Mouse (Mus musculus): ENCODE data around the gene Miip. TPM values are rescaled to one million over a fixed set of nuclear protein-coding genes. Genes with fewer than 3 reads are reported as not detected.

Gene Miip
- total RNA-seq, 1 experiment, result 6.3 TPM

DNA sequence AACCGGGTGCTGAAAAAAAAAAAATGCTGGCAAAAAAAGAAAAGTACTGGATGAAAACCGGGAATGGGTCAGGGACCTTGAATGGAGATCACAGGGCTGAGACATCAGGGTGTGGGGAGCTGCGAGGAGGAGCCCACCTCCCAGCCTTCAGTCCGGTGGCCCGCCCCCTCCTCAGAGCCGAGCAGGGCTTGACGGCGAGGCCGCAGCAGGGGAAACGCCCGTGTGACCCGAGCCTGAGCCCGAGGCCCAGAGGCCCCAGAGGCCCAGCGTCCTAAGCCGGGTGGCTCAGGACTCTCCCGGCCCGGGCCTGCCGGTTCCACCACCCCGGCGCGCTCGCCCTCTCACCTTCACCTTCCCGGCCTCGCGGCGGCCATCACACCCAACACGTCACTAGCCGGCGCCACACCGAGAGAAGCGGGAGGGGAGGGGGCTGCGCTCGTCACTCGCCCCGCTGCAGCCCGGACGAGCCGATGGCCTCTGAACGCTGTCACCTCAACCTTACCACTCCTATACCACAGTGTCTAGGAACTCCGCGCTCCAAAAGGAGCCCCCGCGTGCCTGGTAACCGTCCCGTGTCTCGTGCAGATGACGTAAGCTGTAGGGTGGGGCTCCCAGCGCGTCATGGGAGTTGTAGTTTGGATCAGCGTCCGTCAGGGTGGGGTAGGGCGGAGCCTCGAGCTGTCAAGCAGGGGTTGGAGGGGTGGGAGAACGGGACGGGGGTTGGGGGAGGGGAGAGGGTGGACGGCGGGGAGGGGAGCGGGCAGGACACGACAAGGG is 35.9 kb upstream of the Miip start, which contains the start of gene Mfn2:
Gene Mfn2, minus strand, starts transcription at position 392 of the 777 bp plus-strand sequence.
- no peaks in the 10 kb centered on the region for H3K36me3 ChIP-seq (ENCODE audit: control insufficient read depth, insufficient read depth, low read length, poor library complexity, severe bottlenecking)
- no peaks in the 10 kb centered on the region for H3K9me3 ChIP-seq (ENCODE audit: control insufficient read depth, insufficient read depth, low read depth, low read length)
- in situ Hi-C loops (cut with MboI; ENCODE audit: low sequenced_read_pairs in 2 of 2, unreplicated experiment in 2 of 2), result no loop called here
- peak within 1 kb of the TSS; percentile 93; the same call in 1 of the 2 replicates for H3K27ac ChIP-seq (ENCODE audit: insufficient read depth, low read depth, low read length, poor library complexity, severe bottlenecking)
- peaks cover 0 to 1% of the 10 kb centered on the region in 2 experiments; a peak in 1 of 4 replicates for H3K4me1 ChIP-seq (ENCODE audit: control insufficient read depth in 2 of 2, insufficient read depth in 2 of 2, low read length in 2 of 2, poor library complexity in 1 of 2)
- H3K9ac ChIP-seq (ENCODE audit: insufficient read depth, low read depth, low read length, poor library complexity, severe bottlenecking), result peak within 1 kb of the TSS; percentile 99
- TF ChIP-seq MAFK (IDR thresholded peaks at IDR 0.05; ENCODE audit: insufficient read depth, low read depth, low read length), result no peak
- TF ChIP-seq HCFC1 (IDR thresholded peaks at IDR 0.05; ENCODE audit: borderline replicate concordance, insufficient read depth, low read length), result peak; percentile 95
- DNase-seq (ENCODE audit: low read depth, low spot score), result peak; percentile 78
- peak within 1 kb of the TSS; percentile 91 to 99 for H3K4me3 ChIP-seq (ENCODE audit: insufficient read depth in 1 of 2, low read depth in 1 of 2, low read length in 2 of 2, poor library complexity in 1 of 2, severe bottlenecking in 1 of 2)

DNA sequence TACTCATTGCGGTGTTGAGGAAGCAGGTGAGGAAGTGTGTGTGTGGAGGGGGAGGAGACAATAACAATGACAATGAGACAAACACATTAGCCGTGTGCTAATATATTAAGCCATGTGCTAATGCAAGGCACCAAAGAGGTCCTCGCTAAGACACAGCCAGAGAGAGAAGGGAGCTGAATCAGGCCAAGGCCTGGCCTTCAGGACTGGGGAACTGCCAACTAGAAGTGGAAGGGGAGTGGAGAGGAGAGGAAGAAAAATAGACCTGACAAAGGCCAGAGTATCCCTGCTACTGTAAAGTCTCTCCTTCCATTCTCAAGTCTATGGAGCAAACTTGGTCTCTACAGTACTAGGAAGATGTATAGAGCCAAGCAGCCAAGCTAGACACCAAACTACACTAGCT is 35.0 kb upstream of the Miip start:
- Histone ChIP-seq H3K9ac (ENCODE audit: insufficient read depth, low read depth, low read length, poor library complexity, severe bottlenecking) (no peak overlapping the region; the same call in 1 of the 2 replicates), H3K9me3 (ENCODE audit: control insufficient read depth, insufficient read depth, low read depth, low read length) (no peaks in the 10 kb centered on the region), H3K4me3 (ENCODE audit: insufficient read depth in 1 of 2, low read depth in 1 of 2, low read length in 2 of 2, poor library complexity in 1 of 2, severe bottlenecking in 1 of 2) (peak overlapping the region; percentile 91 to 99), H3K36me3 (ENCODE audit: control insufficient read depth, insufficient read depth, low read length, poor library complexity, severe bottlenecking) (peaks cover under 1% of the 10 kb centered on the region; the same call in 1 of the 2 replicates), H3K4me1 (ENCODE audit: control insufficient read depth in 2 of 2, insufficient read depth in 2 of 2, low read length in 2 of 2, poor library complexity in 1 of 2) (peaks cover 0 to 1% of the 10 kb centered on the region in 2 experiments; a peak in 1 of 4 replicates), H3K27ac (ENCODE audit: insufficient read depth, low read depth, low read length, poor library complexity, severe bottlenecking) (no peak overlapping the region)
- TF ChIP-seq ZC3H11A (IDR thresholded peaks at IDR 0.05; ENCODE audit: borderline replicate concordance, low read depth, low read length), result no peak
- no peak for TF ChIP-seq CHD2 (IDR thresholded peaks at IDR 0.05; ENCODE audit: low read depth, low read length)
- TF ChIP-seq ZNF384 (IDR thresholded peaks at IDR 0.05; ENCODE audit: low read depth, low read length), result no peak
- no peak for TF ChIP-seq HCFC1 (IDR thresholded peaks at IDR 0.05; ENCODE audit: borderline replicate concordance, insufficient read depth, low read length)
- TF ChIP-seq MAFK (IDR thresholded peaks at IDR 0.05; ENCODE audit: insufficient read depth, low read depth, low read length), result no peak
- in situ Hi-C loops (cut with MboI; ENCODE audit: low sequenced_read_pairs in 2 of 2, unreplicated experiment in 2 of 2), result no loop called here
- no peak for DNase-seq (ENCODE audit: low read depth, low spot score)

- H3K36me3 ChIP-seq (ENCODE audit: control insufficient read depth, insufficient read depth, low read length, poor library complexity, severe bottlenecking), result peaks cover 6% of the 10 kb centered on the region; the same call in 1 of the 2 replicates
- no peak for DNase-seq (ENCODE audit: low read depth, low spot score)
These were observed 34.4 kb upstream of the Miip start for GRCm38 (mm10) chr4:147902906-147903500.

DNA sequence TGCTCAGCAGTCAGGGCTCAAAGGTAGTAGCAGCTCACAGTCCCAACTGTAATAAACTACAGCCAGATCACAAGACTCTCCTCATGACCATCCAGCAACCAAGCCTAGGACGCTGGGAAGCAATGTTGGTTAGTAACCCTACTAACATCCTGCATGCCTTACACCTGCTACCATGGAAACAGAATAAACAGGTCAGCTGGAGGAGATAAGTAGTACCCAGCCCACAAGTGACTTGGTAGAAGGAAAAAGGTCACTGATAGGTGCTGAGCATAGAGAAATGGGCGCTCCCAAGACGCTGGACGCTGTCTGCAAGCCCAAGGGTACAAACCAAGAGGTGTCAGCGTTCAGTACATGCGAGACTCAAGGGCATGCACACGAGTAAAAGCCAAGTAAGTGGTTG is 31.8 kb upstream of the Miip start:
- Histone ChIP-seq H3K27ac (ENCODE audit: insufficient read depth, low read depth, low read length, poor library complexity, severe bottlenecking) (no peak overlapping the region), H3K4me1 (ENCODE audit: control insufficient read depth in 2 of 2, insufficient read depth in 2 of 2, low read length in 2 of 2, poor library complexity in 1 of 2) (peaks cover 0 to 1% of the 10 kb centered on the region in 2 experiments; a peak in 1 of 4 replicates), H3K9me3 (ENCODE audit: control insufficient read depth, insufficient read depth, low read depth, low read length) (no peaks in the 10 kb centered on the region), H3K4me3 (ENCODE audit: insufficient read depth in 1 of 2, low read depth in 1 of 2, low read length in 2 of 2, poor library complexity in 1 of 2, severe bottlenecking in 1 of 2) (no peak overlapping the region), H3K36me3 (ENCODE audit: control insufficient read depth, insufficient read depth, low read length, poor library complexity, severe bottlenecking) (peaks cover 25% of the 10 kb centered on the region), H3K9ac (ENCODE audit: insufficient read depth, low read depth, low read length, poor library complexity, severe bottlenecking) (no peak overlapping the region)
- in situ Hi-C loops (cut with MboI; ENCODE audit: low sequenced_read_pairs in 2 of 2, unreplicated experiment in 2 of 2), result no loop called here
- DNase-seq (ENCODE audit: low read depth, low spot score), result no peak
- TF ChIP-seq HCFC1 (IDR thresholded peaks at IDR 0.05; ENCODE audit: borderline replicate concordance, insufficient read depth, low read length) (no peak), ZNF384 (IDR thresholded peaks at IDR 0.05; ENCODE audit: low read depth, low read length) (no peak), MAFK (IDR thresholded peaks at IDR 0.05; ENCODE audit: insufficient read depth, low read depth, low read length) (no peak), CHD2 (IDR thresholded peaks at IDR 0.05; ENCODE audit: low read depth, low read length) (no peak), ZC3H11A (IDR thresholded peaks at IDR 0.05; ENCODE audit: borderline replicate concordance, low read depth, low read length) (no peak)

More at GRCm38 (mm10) chr4:147902906-147903500, 34.4 kb upstream of the Miip start:
- Histone ChIP-seq H3K4me3 (ENCODE audit: insufficient read depth in 1 of 2, low read depth in 1 of 2, low read length in 2 of 2, poor library complexity in 1 of 2, severe bottlenecking in 1 of 2) (no peak overlapping the region), H3K4me1 (ENCODE audit: control insufficient read depth in 2 of 2, insufficient read depth in 2 of 2, low read length in 2 of 2, poor library complexity in 1 of 2) (peaks cover 0 to 1% of the 10 kb centered on the region in 2 experiments; a peak in 1 of 4 replicates), H3K9me3 (ENCODE audit: control insufficient read depth, insufficient read depth, low read depth, low read length) (no peaks in the 10 kb centered on the region), H3K9ac (ENCODE audit: insufficient read depth, low read depth, low read length, poor library complexity, severe bottlenecking) (no peak overlapping the region), H3K27ac (ENCODE audit: insufficient read depth, low read depth, low read length, poor library complexity, severe bottlenecking) (no peak overlapping the region)
- in situ Hi-C loops (cut with MboI; ENCODE audit: low sequenced_read_pairs in 2 of 2, unreplicated experiment in 2 of 2), result no loop called here
- no peak for TF ChIP-seq MAFK (IDR thresholded peaks at IDR 0.05; ENCODE audit: insufficient read depth, low read depth, low read length)
- no peak for TF ChIP-seq ZC3H11A (IDR thresholded peaks at IDR 0.05; ENCODE audit: borderline replicate concordance, low read depth, low read length)
- no peak for TF ChIP-seq HCFC1 (IDR thresholded peaks at IDR 0.05; ENCODE audit: borderline replicate concordance, insufficient read depth, low read length)
- no peak for TF ChIP-seq CHD2 (IDR thresholded peaks at IDR 0.05; ENCODE audit: low read depth, low read length)
- TF ChIP-seq ZNF384 (IDR thresholded peaks at IDR 0.05; ENCODE audit: low read depth, low read length), result no peak

All from ES-E14 (cell line).